Mouse (Mus musculus): ENCODE data around the gene Setdb1. TPM values are rescaled to one million over a fixed set of nuclear protein-coding genes. Genes with fewer than 3 reads are reported as not detected.
A peak's percentile ranks its signal among the peaks of the same experiment; 100 is the strongest.

Setdb1 gene
- polyA plus RNA-seq, 1 experiment from 2014 or later = 68.7 TPM

DNA sequence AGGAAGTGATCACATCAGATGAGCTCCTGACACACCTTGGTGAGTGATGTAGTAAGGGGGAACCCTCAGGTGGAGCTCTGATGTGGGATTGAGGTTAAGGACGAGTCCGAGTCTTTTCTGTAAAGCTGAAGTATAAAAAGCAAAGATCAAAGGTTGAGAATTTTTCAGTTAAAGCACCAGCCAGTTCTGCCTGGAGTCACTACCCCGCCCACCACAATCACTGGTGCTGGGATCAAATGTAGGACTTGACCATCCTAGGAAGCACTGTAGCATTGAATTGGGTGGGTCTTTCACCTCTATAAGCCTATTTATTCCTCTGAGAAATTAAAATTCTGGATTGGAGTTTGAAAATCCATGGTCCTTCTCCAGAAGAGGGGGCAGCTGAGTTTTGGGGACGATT, 66.0 kb downstream of the Setdb1 start:
- WGBS = 89% methylated on average over 4 of the region's 4 CpGs
- Histone ChIP-seq H3K27ac (ENCODE audit: low read depth, low read length) (no peak overlapping the region), H3K9ac (ENCODE audit: low read length) (no peak overlapping the region), H3K4me3 (ENCODE audit: low read depth, low read length) (no peak overlapping the region), H3K9me3 (ENCODE audit: control insufficient read depth, low read length) (no peaks in the 10 kb centered on the region), H3K27me3 (ENCODE audit: control insufficient read depth, insufficient read depth, low read length) (no peaks in the 10 kb centered on the region), H3K4me2 (ENCODE audit: low read depth) (no peak overlapping the region), H3K36me3 (ENCODE audit: control insufficient read depth, insufficient read depth, low read length) (peaks cover 2% of the 10 kb centered on the region), H3K4me1 (ENCODE audit: control insufficient read depth, insufficient read depth, low read length) (no peaks in the 10 kb centered on the region)
- ATAC-seq (ENCODE audit: insufficient read depth, low FRiP score, low TSS enrichment) (no peak), DNase-seq (ENCODE audit: low spot score) (no peak)

DNA sequence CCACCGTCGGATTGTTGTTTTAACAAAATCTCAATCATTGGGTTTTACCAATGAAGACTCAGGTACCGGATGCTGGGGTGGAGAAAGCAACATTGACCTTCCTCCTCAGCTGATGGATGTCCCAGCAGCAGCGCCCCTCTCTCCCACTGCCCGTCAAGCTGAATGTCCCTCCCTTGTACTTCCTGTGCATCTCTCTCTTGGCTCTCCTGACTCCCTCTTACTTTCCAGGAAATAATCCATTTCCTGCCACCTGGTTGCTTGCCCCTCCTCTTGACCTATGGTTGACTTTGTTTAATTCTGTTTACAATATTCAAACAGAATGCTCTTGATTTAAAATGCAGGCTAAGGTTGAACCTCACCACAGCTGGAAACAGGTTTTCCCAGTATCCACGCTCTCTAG, 66.8 kb downstream of the Setdb1 start:
- DNase-seq (ENCODE audit: low spot score) (no peak), ATAC-seq (ENCODE audit: insufficient read depth, low FRiP score, low TSS enrichment) (no peak)
- Histone ChIP-seq H3K9me3 (ENCODE audit: control insufficient read depth, low read length) (no peaks in the 10 kb centered on the region), H3K9ac (ENCODE audit: low read length) (no peak overlapping the region), H3K36me3 (ENCODE audit: control insufficient read depth, insufficient read depth, low read length) (peaks cover 2% of the 10 kb centered on the region), H3K27ac (ENCODE audit: low read depth, low read length) (no peak overlapping the region), H3K4me3 (ENCODE audit: low read depth, low read length) (no peak overlapping the region), H3K27me3 (ENCODE audit: control insufficient read depth, insufficient read depth, low read length) (no peaks in the 10 kb centered on the region), H3K4me2 (ENCODE audit: low read depth) (no peak overlapping the region), H3K4me1 (ENCODE audit: control insufficient read depth, insufficient read depth, low read length) (no peaks in the 10 kb centered on the region)
- 78% methylated on average over 6 of the region's 6 CpGs for WGBS

GRCm38 (mm10) chr3:95289419-95289818, 67.6 kb downstream of the Setdb1 start:
- DNase-seq (ENCODE audit: low spot score) = no peak
- 91% methylated on average over 4 of the region's 4 CpGs for WGBS

DNA sequence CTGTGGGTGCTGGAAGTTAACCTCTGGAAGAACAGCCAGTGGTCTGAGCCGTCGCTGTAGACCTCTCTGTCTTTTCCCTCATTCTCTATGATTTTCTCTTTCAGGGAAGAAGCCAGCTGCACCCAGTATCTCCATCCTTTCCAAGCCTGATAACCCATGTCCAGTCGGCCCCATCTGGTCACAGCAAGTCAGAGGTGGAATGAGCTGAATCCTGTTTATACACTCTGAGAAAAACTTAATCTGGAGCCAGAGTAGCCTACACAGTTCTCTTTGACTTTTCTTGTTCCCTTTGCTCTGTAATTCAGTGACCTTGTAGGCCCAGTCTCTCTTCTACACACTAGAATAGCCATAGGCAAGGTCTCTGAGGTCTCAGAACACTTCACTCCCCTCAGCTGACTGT, 69.5 kb downstream of the Setdb1 start:
- H3K36me3 ChIP-seq (ENCODE audit: control insufficient read depth, insufficient read depth, low read length) = peaks cover 2% of the 10 kb centered on the region
- H3K27me3 ChIP-seq (ENCODE audit: control insufficient read depth, insufficient read depth, low read length) = no peaks in the 10 kb centered on the region
- WGBS = 91% methylated on average over 3 of the region's 3 CpGs

More at GRCm38 (mm10) chr3:95289419-95289818, 67.6 kb downstream of the Setdb1 start:
- no peak for ATAC-seq (ENCODE audit: insufficient read depth, low FRiP score, low TSS enrichment)
- Histone ChIP-seq H3K27me3 (ENCODE audit: control insufficient read depth, insufficient read depth, low read length) (no peaks in the 10 kb centered on the region), H3K27ac (ENCODE audit: low read depth, low read length) (no peak overlapping the region), H3K4me3 (ENCODE audit: low read depth, low read length) (no peak overlapping the region), H3K36me3 (ENCODE audit: control insufficient read depth, insufficient read depth, low read length) (peaks cover 2% of the 10 kb centered on the region), H3K4me1 (ENCODE audit: control insufficient read depth, insufficient read depth, low read length) (no peaks in the 10 kb centered on the region), H3K9ac (ENCODE audit: low read length) (no peak overlapping the region), H3K9me3 (ENCODE audit: control insufficient read depth, low read length) (no peaks in the 10 kb centered on the region), H3K4me2 (ENCODE audit: low read depth) (no peak overlapping the region)

DNA sequence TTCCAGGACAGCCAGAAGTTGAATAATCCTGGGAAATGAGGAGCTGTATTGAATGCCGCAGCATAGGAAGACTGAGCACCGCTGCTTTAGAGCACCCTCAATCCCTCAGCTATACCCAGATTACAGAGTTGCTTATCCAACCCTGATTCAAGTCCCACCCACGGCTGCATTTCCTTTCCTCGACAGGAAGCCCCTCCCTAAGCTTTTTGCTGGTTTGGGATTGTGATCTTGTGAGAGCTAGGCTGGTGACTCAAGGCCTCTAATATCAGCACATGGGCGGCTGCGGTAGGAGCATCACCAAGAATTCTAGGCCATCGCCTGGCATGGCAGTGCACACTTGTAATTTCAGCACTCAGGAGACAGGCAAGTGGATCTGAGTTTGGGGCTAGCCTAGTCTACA, 70.5 kb downstream of the Setdb1 start:
- ATAC-seq (ENCODE audit: insufficient read depth, low FRiP score, low TSS enrichment) (no peak), DNase-seq (ENCODE audit: low spot score) (no peak)
- peaks cover 2% of the 10 kb centered on the region; the same call in 1 of the 2 replicates for H3K36me3 ChIP-seq (ENCODE audit: control insufficient read depth, insufficient read depth, low read length)
- no peak overlapping the region for H3K9ac ChIP-seq (ENCODE audit: low read length)
- H3K9me3 ChIP-seq (ENCODE audit: control insufficient read depth, low read length) = no peaks in the 10 kb centered on the region
- no peak overlapping the region for H3K4me3 ChIP-seq (ENCODE audit: low read depth, low read length)
- 92% methylated on average over 7 of the region's 7 CpGs for WGBS
- no peak overlapping the region for H3K4me2 ChIP-seq (ENCODE audit: low read depth)
- no peak overlapping the region for H3K27ac ChIP-seq (ENCODE audit: low read depth, low read length)
- no peaks in the 10 kb centered on the region for H3K27me3 ChIP-seq (ENCODE audit: control insufficient read depth, insufficient read depth, low read length)
- 0 out of 2 replicates have a peak, but pooled peaks cover 5% of the 10 kb centered on the region for H3K4me1 ChIP-seq (ENCODE audit: control insufficient read depth, insufficient read depth, low read length)

More for the DNA sequence above, 69.5 kb downstream of the Setdb1 start:
- Histone ChIP-seq H3K9me3 (ENCODE audit: control insufficient read depth, low read length) (no peaks in the 10 kb centered on the region), H3K4me2 (ENCODE audit: low read depth) (no peak overlapping the region), H3K4me3 (ENCODE audit: low read depth, low read length) (no peak overlapping the region), H3K4me1 (ENCODE audit: control insufficient read depth, insufficient read depth, low read length) (0 out of 2 replicates have a peak, but pooled peaks cover 5% of the 10 kb centered on the region), H3K9ac (ENCODE audit: low read length) (no peak overlapping the region), H3K27ac (ENCODE audit: low read depth, low read length) (no peak overlapping the region)
- DNase-seq (ENCODE audit: low spot score) = no peak
- ATAC-seq (ENCODE audit: insufficient read depth, low FRiP score, low TSS enrichment) = no peak

- DNase-seq (ENCODE audit: low spot score) (no peak), ATAC-seq (ENCODE audit: insufficient read depth, low FRiP score, low TSS enrichment) (no peak)
- 0 out of 2 replicates have a peak, but pooled peaks cover 5% of the 10 kb centered on the region for H3K4me1 ChIP-seq (ENCODE audit: control insufficient read depth, insufficient read depth, low read length)
- no peak overlapping the region for H3K4me3 ChIP-seq (ENCODE audit: low read depth, low read length)
- peaks cover 2% of the 10 kb centered on the region; the same call in 1 of the 2 replicates for H3K36me3 ChIP-seq (ENCODE audit: control insufficient read depth, insufficient read depth, low read length)
- no peak overlapping the region for H3K9ac ChIP-seq (ENCODE audit: low read length)
- H3K27me3 ChIP-seq (ENCODE audit: control insufficient read depth, insufficient read depth, low read length) = no peaks in the 10 kb centered on the region
- no peak overlapping the region for H3K4me2 ChIP-seq (ENCODE audit: low read depth)
- no peaks in the 10 kb centered on the region for H3K9me3 ChIP-seq (ENCODE audit: control insufficient read depth, low read length)
- no peak overlapping the region for H3K27ac ChIP-seq (ENCODE audit: low read depth, low read length)
- 78% methylated on average over 5 of the region's 5 CpGs for WGBS
Measured at GRCm38 (mm10) chr3:95286011-95286410, 71.0 kb downstream of the Setdb1 start.

GRCm38 (mm10) chr3:95285390-95285789, 71.6 kb downstream of the Setdb1 start:
- 92% methylated on average over 5 of the region's 5 CpGs for WGBS
- ATAC-seq (ENCODE audit: insufficient read depth, low FRiP score, low TSS enrichment) = no peak
- H3K4me2 ChIP-seq (ENCODE audit: low read depth) = no peak overlapping the region

DNA sequence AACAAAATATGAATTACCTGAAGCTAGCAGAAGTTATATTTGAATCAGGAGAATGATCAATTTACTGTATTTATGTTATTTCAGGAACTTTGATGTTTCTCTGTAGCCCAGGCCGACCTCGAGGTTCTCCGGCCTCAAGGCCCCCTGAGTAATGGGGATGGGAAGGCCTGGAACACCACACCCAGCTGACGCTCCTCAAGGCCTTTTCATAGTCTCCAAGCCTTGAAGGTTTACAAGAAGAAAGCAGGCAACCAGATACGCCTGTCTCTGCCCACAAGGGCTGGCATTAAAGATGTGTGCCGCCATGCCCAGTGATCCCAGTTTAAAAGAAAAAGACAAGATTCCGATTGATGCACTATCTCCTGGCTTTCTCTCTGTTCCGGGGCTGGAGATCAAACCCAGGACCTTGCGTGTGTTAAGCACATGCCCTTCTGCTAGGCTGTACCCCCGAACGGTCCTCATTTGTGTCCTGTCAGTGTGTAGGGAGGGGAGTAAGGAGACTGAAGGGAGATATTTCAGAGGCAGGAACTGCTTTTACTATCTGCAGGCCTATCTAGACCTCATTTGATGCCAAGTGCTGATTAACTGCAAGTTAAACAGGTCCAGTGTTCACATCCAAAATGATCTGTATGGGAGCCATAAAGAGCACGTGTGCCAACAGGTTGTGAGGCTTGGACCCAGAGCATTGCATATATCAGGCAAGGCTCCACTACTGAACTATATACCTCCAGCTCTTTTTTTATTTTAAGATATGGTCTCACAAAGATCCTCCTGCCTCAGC, 72.3 kb downstream of the Setdb1 start:
- DNase-seq (ENCODE audit: low spot score) = no peak
- Histone ChIP-seq H3K27me3 (ENCODE audit: control insufficient read depth, insufficient read depth, low read length) (no peaks in the 10 kb centered on the region), H3K9me3 (ENCODE audit: control insufficient read depth, low read length) (no peaks in the 10 kb centered on the region), H3K4me2 (ENCODE audit: low read depth) (peak overlapping the region; percentile 74; the same call in 1 of the 2 replicates), H3K27ac (ENCODE audit: low read depth, low read length) (no peak overlapping the region), H3K9ac (ENCODE audit: low read length) (no peak overlapping the region), H3K4me1 (ENCODE audit: control insufficient read depth, insufficient read depth, low read length) (0 out of 2 replicates have a peak, but pooled peaks cover 5% of the 10 kb centered on the region), H3K36me3 (ENCODE audit: control insufficient read depth, insufficient read depth, low read length) (peaks cover 2% of the 10 kb centered on the region; the same call in 1 of the 2 replicates), H3K4me3 (ENCODE audit: low read depth, low read length) (no peak overlapping the region)
- ATAC-seq (ENCODE audit: insufficient read depth, low FRiP score, low TSS enrichment) = no peak
- WGBS = 91% methylated on average over 12 of the region's 12 CpGs

More at GRCm38 (mm10) chr3:95285390-95285789, 71.6 kb downstream of the Setdb1 start:
- no peak for DNase-seq (ENCODE audit: low spot score)
- no peaks in the 10 kb centered on the region for H3K27me3 ChIP-seq (ENCODE audit: control insufficient read depth, insufficient read depth, low read length)
- H3K36me3 ChIP-seq (ENCODE audit: control insufficient read depth, insufficient read depth, low read length) = peaks cover 2% of the 10 kb centered on the region; the same call in 1 of the 2 replicates
- no peaks in the 10 kb centered on the region for H3K9me3 ChIP-seq (ENCODE audit: control insufficient read depth, low read length)
- H3K4me3 ChIP-seq (ENCODE audit: low read depth, low read length) = no peak overlapping the region
- no peak overlapping the region for H3K27ac ChIP-seq (ENCODE audit: low read depth, low read length)
- 0 out of 2 replicates have a peak, but pooled peaks cover 5% of the 10 kb centered on the region for H3K4me1 ChIP-seq (ENCODE audit: control insufficient read depth, insufficient read depth, low read length)
- no peak overlapping the region for H3K9ac ChIP-seq (ENCODE audit: low read length)

DNA sequence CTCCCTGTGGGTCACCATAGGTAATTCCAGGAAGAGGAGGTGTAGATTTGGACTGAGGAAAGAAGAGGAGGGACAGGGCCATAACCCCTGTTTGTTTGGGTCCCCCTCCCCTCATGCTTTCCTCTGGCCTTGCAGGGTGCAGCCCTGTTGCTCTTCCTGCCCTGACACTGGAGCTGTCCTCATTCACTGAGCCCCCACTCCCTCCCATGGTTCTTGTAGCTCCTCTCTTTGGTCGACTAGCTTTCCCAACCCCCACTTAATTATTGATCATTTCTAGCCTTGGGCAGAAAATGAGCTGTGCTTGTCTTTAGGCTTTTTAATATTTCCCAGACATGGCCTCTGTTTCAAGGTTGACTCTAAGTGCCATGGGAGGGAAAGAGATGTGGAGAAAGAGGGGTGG, 72.9 kb downstream of the Setdb1 start:
- H3K9ac ChIP-seq (ENCODE audit: low read length) = peak overlapping the region; percentile 71
- H3K4me1 ChIP-seq (ENCODE audit: control insufficient read depth, insufficient read depth, low read length) = 0 out of 2 replicates have a peak, but pooled peaks cover 5% of the 10 kb centered on the region
- no peak overlapping the region for H3K27ac ChIP-seq (ENCODE audit: low read depth, low read length)
- peak overlapping the region; percentile 65 for H3K4me3 ChIP-seq (ENCODE audit: low read depth, low read length)
- peaks cover 2% of the 10 kb centered on the region; the same call in 1 of the 2 replicates for H3K36me3 ChIP-seq (ENCODE audit: control insufficient read depth, insufficient read depth, low read length)
- ATAC-seq (ENCODE audit: insufficient read depth, low FRiP score, low TSS enrichment) (no peak), DNase-seq (ENCODE audit: low spot score) (no peak)
- H3K27me3 ChIP-seq (ENCODE audit: control insufficient read depth, insufficient read depth, low read length) = no peaks in the 10 kb centered on the region
- 27% methylated on average over 1 of the region's 1 CpGs for WGBS
- H3K9me3 ChIP-seq (ENCODE audit: control insufficient read depth, low read length) = no peaks in the 10 kb centered on the region
- H3K4me2 ChIP-seq (ENCODE audit: low read depth) = peak overlapping the region; percentile 74

Measured in neural tube, embryonic 11.5 days (tissue).